Mouse (Mus musculus) cerebellum, adult 9-10 months (tissue): Measurements from ENCODE around the gene Hnrnpu.

Experiments
- DNase-seq: peaks from one replicate; pipeline ENCODE4 v3.0.0; 2022

Gene Hnrnpu

DNA sequence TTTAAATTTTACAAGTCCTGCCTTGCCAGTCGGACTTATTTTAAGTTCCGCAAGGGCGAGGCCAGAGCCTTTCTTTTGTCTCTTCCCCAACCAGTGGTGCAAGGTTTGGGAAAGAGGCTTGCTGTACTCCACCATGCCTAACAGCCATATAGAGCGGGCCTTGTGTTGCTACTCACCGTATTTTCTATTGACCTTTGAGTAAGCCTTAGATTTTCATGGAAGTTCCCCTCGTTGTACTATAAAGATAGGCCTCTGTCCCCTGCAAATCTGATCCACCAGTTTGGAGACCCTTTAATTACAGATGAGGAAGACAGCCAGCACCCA, 683 bp upstream of the Hnrnpu start:
- peak; percentile 64 for DNase-seq

DNA sequence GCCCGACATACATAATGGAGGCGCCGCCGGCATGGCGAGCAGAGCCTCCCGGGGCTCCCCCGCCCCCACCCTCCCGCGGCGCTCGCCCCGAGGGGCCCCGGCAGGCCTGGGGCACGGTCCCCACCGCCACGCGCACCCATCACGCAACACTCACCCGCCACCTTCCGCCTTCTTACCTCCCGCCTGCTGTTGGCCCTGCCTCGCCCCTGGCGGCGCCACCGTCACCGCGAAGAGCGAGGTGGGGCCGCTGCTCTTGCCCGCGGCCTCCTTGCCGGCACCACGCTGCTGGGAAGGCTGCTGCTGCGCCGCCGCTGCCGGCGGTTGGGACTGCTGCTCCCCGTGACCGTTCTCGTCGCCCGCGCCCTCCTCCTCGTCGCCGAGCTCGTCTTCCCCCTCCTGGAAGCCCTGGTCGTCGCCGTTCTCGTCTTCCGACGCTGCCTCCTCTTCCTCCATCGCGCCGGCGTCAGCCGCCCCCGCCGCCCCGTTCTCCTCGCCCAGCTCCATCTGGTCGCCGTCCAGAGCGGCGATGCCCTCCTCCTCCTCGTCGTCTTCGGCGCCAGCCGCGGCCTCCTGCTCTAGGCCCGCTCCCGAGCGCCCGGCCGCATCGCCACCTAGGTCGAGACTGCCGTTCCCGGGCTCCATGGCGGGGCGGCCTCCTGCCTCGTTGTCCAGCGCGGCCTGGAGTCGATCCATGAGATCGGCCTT, 668 bp downstream of the Hnrnpu start:
- peak; percentile 63 for DNase-seq

DNA sequence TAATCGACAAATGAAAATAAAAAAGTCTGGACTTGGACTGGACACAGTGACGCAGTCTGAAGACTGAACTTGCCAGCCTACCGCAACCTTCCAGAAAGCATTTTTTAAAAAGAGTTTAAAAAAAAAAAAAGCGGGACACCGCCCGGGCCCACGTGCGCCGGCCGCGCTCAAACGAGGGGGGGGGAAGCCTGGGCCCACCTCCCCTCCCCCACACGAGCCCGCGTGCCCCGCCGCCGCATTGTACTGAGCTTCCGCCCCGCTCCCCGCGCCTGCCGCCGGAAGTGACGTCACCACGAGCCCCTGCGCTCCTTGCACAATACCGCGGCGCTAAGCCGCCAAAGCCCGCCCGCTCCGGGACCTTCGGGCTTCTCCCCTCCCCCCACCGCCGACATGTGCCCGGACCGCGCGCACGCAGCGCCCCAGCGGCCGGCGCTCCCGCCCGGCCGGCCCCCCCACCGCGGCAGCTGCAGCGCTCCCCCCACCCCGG, 1.3 kb downstream of the Hnrnpu start:
- peak; percentile 90 for DNase-seq

DNA sequence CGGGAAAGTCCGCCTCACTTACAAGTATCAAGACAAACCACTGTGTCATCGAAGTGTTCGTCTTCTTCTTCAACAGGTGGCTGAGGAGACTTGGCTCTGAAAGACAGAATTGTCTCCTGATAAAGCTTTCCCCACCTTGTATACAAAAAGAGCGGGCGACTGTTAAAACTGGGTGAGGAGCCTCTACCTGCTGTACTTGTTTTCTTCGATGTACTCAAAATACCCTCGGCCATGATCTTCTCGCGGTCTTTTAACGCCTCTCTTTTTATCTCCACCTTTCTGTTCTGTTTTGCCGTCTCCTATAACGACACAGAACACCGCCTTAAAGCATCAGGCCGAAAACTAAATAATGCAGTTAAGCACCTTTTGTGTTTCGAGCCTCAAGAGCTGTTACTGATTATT, 1.7 kb downstream of the Hnrnpu start:
- DNase-seq: peak; percentile 58

DNA sequence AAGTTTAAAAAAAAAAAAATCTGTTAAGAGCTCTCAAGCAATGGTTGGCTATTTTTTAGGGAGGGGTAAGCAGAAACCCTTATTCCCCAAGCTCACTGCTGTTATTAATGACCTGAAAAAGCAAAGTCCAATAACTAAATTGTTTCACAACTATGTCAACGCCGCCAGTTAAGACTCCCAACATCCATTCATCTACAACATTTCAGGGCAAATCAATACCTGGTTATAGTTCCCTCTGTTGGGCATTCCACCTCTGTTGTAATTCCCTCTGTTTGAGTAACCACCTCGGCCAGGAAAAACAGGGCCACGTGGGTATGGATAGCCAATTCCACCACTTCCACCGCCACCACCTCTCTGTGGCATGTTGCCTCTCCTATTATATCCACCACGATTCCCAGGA, 7.7 kb downstream of the Hnrnpu start:
- DNase-seq: peak; percentile 10

DNA sequence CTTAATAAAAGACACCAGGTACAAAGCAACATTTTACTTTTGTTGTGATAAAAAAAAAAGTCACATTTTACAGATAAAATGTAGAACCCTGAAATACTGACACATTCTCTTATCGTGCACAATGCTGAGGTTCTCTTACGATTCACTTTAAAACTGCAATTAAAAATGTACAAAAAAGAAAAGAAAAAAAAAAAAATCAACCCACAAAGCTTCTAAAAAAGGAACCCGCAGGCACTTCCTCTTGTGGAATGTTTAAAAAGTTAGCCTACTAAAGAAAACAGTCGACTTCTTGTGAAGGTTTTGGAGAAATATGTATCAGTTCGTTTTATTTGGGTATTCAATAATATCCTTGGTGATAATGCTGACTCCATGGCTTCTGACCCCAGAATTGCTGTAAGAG, 8.6 kb downstream of the Hnrnpu start:
- DNase-seq: no peak

DNA sequence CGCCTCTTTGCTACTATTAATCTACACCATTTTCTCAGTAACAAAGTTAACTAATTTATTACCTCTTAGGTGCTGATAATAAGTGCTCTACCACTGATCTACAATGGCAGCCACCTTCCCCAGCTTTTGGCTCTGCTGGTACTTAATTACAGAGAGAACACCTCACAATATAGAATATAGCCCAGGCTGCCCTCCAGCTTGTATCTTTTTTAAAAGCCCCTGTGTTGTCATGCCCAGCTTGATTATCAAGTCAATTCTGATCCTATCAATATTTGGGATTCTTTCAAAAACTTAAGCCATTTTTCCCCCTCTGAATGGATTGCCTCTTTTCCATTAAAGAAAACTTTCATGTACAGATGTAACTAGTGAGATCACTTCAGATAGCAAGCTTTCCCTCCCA, 10.6 kb downstream of the Hnrnpu start:
- peak; percentile 6 for DNase-seq

DNA sequence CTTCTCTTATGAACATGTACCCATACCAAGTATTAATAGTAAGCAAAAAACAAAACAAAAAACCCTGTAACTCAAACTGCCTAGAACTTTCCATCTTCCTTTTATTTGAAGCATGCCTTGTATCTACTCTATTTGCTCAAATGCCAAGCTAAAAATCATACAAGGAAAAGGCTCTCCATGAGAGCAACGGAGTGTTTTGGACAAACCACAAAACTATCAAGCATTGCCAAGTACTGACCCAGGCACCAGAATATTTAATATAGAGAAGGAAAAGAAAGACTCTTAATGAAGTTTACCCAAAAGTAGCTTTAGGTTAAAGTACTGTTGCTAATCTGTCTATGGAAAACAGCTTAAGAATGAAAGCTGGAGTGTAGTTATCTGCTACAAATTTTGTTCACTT, 11.2 kb downstream of the Hnrnpu start:
- DNase-seq: peak; percentile 4

DNA sequence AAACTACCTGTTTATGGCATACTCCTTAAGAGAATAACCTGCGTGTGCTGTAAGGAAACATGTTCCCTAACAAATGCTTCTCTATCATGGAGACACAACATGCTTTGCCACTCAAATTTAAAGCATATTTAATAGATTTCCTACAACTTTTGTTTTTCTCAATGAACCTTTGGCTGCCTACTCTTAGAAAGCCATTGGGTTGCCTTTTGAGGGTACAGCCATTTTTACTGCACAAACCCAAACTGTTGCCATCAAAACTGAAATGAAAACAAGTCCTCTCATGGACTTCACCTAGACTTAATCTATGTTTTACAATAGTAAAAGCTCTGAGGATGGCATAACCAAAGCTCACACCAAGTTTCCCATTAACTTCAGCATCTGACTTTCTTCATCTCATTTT, 13.0 kb downstream of the Hnrnpu start:
- peak; percentile 13 for DNase-seq

DNA sequence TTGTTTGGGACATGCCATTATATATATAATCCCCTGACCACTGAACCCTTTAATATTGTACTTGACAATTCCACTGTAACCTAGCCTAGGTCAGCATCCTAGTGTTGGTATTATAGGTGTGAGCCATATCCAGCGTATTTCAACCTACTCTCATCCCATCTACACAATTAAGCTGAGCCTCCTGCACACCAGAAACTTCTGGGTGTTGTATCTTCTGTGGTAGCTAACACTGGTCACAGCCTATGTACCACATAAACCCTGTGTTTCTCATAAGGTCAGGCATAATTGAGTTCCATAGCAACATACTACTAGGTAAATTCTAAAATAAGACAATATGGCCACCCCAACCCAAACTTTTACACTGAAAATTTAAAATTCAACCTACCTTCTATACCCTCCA, 14.4 kb downstream of the Hnrnpu start:
- DNase-seq: peak; percentile 9

DNA sequence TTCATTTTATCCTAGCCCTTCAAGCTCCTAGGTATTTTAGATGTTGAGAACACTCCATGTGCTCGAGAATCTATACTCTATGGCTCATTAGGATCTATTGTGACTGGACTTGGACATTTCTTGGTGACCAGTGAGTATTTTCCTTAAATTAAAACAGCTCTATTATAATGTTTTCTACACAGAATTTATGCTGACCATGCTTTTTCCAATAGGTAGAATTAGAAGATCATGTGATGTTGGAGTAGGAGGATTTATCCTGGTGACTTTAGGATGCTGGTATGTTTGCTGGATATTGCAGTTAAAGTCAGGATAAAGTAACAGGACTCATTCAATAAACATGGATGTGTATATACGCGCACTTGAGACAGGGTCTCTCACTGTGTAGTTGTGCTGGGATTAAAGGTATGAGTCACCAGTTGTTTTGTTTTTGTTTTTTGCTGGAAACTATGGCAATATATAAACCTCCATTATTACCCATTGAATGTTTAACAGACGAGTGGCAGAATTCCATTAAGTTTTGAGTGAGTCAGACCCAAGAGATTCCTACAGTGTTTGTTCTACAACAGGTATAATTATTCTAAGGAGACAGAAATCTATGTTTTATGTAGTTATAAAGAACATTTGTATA, 15.8 kb downstream of the Hnrnpu start:
- DNase-seq: no peak

DNA sequence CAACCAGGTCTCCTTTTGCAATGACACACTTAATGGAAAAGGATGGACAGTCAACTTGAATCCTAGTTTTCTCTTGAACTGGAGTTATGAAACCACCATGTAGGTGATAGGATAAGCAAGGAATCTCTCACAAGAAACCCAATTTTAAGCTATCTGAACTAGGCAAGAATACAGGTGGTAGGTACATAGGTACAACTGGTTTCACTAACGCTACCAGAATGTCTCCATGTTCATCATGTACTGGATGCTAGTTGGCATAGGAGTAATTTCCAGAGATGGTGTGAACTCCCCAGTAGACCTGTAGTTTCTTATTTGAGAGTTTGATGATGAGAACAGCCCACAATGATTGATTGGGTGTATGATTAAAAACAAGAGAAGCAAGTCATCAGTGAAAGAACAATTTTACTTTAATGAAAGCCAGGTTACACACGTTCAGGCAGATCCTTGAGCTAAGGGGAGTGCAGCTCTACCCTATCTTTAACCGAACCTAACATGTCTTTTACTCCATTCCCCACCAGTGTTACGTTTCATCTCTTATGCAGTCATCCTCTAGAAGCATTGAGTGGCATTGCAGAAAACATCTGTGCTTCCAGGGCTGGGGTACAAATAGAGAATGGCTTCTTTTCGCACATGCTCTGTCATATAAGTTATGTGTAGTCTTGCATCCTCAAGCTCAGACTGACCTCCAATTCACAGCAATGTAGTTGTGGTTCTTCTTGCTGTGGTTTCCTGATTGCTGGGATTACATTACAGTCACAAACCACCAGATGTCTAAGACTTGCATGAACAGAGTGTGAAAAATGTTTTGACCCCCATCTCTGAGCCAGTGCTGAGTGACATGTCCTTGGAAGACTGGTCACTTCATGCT, 16.6 kb downstream of the Hnrnpu start:
- DNase-seq: no peak

DNA sequence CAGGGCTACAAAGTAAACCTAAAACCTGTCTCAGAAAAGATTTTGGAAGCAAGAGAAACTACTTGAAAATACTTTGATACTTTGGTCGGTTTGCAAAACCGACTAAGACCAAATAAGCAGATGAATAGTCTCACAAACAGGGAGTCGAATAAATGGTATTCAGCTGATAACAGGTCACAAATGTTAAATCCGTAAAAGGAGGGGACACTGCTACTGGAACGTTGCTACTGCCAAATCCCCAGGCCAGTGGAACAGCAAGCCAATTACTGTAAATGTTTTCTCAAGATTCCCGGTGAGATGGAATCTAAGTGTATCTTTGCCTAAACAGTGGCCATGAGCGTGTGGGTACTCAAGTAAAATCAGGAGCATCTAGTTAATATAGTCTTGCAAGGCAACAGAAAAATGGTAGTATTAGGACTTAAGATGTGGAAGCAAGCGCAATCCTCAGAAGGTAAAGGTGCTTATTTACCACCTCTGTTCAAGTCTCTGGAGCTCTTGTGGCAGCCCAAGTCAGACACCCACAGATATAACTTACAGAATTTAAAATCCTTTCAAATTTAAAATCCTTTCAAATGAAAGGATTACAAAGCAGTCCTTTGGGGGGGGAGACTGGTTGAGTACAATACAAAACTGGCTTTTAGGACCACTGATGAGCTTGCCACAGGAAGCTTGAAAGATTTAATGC, 17.4 kb downstream of the Hnrnpu start:
- no peak for DNase-seq

DNA sequence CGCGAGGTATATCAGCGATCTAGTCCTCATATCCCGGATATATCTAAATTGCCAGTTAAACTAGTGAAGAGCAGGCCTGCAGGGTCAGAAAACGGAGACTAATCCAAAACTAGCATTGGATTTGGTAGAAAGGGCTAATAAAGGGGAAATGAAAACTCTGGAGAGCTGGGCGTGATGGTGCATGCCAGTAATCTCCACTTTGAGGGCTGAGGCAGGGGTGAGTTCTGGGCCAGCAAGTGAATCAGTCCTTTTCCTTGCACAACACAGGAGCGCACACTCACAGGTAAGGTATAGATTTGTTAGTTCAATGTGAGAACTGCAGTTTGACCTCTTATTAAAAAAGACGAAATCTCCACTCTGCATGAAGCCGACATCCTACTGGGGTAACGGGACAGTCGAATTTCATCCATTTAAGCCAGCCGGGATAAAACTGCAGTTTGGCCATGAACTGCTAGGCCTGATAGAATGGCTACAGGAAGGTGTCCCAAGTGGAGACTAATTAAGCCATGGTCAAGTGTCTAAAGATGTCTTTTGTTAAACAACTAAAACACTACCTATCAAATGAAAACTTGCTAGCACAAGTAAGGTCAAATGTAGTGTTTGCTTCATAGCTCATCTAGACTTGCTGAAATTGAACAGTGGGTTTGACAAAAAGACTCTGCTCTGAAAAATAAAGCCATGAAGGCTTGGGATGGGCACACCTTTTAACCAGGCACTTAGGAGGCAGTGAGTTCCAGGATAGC, 18.1 kb downstream of the Hnrnpu start:
- DNase-seq: no peak

DNA sequence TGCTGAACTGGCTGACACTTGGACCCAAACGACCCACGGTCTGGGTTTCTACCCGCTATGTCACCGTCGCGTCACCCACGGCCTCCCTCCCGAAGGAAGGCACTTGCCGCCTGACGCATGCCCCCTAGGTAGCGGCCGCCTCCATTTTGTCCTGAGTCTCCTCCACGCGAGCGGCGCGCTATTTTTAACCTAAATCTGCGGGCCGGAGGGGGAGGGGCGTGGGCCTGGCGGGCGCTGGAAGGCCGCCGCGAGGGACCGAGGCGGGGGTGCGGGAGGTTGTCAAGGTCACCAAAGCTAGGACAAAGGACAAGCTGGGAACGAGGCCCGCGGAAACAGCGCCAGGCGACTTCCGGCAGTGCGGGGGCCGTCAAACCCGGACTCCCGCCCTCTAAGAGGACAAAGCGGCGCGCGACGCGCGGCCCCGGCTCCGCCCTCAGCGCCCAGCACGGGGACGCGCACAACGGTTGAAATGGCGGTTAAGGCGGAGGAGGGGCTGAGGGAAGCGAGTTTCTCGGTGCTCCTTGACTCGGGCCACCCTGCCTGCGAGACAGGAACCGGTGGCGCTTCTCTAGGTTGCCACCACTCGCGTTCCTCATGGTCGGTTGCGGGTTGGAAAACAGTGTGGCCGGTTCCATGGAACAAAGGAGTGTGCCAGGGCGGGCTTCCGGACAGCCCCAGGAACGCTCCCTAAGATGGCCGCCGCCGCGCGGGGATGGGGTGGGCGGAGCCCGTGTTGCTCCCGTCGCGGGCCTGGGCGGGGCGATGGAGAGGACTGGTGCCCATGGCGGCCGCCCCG, 19.0 kb downstream of the Hnrnpu start, which contains the start of gene Cox20:
TSS of gene Cox20 (plus strand) at position 742 of the 796 bp plus-strand sequence.
- DNase-seq: peak; percentile 97

DNA sequence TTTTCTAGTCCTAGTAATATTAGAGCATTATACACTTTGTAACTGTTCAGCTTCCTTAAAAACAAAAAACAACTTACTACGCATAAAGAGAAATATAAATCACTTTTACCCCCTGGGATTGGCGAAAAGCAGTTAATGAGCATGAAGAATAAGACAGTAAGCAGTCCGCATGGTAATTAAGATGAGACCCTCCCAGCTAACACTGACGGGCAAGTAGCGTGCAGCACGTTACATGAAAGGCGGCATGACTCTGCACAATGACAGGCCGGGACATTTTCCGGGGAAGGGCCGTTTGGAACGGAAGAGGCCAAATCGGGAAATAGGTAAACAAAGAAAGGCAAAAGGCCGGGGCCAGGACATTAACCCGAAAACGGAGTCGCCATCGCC, 19.6 kb downstream of the Hnrnpu start:
- no peak for DNase-seq

DNA sequence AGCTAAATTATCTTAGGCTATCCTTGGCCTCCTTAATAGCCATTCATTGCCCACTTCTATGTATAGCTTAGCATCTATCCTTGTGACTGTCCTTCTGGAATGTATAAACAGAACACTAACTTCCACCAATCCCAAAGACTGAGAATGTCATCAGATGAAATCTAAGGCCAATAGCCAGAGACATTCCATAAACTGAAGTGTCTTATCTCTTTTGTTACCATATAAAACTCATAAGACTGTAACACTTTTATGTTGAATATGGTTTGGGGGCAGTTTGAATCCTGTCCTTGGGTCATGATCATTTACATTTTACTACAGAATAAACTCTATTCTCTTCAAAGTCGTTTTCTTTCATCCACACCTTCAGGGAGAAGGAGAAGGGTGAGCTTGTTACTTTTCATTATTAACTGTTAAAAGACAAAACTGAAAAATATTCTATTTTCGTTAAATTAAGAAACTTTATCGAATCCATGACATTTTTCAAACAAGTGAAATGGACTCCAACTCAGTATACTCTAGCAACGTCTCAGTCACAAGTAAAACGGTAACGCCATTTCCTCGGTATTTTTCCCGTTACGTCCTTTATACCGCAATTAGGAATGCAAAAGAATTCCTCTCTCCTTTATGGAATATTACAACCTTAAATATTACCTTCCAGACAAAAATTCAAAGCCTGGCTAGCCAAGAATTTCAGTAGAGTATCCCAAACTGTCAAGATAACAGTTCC, 20.2 kb downstream of the Hnrnpu start:
- peak; percentile 64 for DNase-seq

DNA sequence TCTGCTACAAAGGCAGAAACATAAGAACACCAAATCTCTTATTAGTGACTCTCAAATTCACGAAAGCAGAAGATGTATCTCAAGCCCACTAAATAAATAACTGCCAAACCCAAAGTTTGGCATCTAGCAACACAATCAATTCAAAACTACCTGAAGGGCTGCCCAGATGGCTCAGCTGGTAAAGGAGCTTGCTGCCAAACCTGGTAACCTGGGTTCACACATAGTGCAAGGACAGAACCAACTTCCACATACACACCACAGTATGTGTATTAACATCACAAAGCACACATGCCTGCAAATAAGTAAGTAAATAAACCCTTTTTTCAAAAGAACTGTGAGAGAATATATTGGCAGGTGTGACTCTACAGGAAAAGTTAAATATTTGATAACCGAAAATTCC, 23.4 kb downstream of the Hnrnpu start:
- DNase-seq: no peak

DNA sequence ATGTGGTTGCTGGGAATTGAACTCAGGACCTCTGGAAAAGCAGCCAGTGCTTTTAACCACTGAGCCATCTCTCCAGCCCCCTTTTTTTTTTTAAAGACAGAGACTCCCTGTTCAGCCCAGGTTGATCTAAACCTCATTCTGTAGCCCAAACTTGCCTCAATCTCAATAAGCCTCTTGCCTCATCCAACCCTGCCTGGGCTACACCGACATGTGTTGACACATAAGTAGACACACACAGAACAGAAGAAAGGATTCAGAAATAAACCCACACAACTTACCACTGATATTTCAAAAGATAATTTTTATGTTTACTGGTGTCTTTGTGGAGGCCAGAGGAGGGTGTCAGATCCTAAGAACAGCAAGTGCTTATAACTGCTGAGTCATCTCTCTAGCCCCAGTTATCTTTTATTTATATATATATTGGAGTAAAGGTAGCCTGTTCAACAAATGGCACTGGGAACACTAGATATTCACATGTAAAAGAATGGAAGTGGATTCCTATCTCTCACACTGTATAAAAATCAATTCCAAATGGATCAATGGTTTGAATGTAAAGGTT, 24.5 kb downstream of the Hnrnpu start:
- no peak for DNase-seq

DNA sequence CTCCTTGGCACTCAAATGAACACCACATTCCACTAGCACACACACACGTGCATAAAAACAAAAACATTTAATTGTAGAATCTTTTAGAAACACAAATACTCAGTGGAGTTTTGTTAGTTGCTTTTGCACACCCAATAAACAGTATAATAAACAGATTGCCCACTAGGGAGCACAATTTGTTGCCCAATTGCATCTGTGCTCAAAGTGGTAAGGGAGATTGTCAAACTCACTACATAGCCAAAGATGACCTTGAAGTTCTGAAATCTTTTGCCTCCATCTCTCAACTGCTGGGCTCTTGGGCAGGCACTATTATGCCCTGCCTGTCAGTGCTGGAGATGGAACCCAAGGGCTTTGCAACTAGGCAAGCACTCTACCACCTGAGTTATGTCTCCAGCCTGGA, 27.5 kb downstream of the Hnrnpu start:
- DNase-seq: no peak

DNA sequence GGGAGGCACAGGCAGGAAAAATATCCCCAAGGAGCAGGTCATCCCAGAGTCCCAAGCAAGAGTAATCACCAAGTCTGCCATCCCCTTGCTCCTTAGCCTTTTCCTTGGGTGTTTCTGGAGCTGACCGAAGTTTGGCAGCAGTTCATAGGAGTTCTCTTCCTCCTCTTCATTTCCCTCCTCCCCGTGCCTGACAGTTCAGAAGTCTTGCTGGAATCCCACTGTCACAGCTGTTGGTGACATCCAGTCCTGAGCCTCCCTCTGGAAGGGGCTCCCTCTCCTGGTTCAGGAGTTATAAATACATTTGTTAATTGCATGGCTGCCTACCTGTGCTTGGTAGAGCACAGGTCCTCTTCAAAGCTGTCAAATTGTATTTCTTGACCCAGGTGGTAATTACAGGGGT, 28.1 kb downstream of the Hnrnpu start:
- no peak for DNase-seq
